Mouse (Mus musculus): ENCODE measurements at regions not wholly inside any gene's neighbourhood (a gene's known extent, or its start where the extent isn't known, plus 50 kb on each side); places are given as distances from the start of the nearest gene placed in this dataset.

- DNase-seq (ENCODE audit: low read depth in 1 of 2, low spot score in 2 of 2) = no peak
Observed at GRCm38 (mm10) chr13:16315689-16316088, 304.0 kb downstream of the Inhba start.

DNA sequence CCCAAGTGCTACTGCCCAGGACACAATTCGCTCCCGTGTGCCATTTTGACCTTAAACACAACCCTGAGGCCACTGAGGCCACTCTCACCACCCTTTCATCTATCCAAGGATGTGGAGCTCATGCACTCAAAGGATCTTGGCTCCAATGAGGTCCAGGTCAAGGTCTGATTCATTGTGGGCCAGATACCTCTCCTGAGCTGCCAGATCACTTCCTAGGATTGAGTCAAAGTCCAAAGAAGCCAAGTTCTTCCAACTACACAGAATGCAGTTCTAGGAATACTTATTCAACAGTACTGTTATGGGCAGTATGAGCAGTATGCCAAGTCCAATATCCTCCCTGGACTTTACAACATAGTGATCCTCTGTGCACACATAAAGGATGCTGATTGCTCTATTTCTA, 304.9 kb downstream of the Inhba start:
- no peak for DNase-seq (ENCODE audit: low read depth in 1 of 2, low spot score in 2 of 2)

- no peak for DNase-seq (ENCODE audit: low read depth in 1 of 2, low spot score in 2 of 2)
Observed at GRCm38 (mm10) chr13:16317412-16317811, 305.8 kb downstream of the Inhba start.

GRCm38 (mm10) chr13:16320392-16320791, 308.7 kb downstream of the Inhba start:
- no peak for DNase-seq (ENCODE audit: low read depth in 1 of 2, low spot score in 2 of 2)

DNA sequence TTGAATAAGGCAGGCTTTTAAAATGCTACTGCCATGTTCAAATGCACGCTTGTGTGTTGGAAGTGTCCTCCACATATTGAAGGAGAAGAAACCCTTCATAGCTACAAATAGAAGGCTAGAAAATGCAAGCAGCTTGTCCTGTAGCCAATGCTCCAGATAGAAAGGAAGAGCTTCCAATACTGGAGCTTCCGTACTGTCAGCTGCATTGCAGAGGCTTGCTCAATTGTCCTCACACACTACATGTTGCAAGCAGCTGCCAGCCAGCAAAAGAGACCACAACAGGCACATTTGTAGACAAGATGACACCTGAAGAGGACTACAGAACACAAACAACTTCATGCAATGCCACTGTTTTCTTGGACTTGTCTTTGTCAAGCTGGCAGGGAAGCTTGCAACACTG, 314.0 kb downstream of the Inhba start:
- DNase-seq (ENCODE audit: low read depth in 1 of 2, low spot score in 2 of 2) = no peak

- DNase-seq (ENCODE audit: low read depth in 1 of 2, low spot score in 2 of 2) = no peak
Observed at GRCm38 (mm10) chr13:16341727-16342126, 330.1 kb downstream of the Inhba start.

- no peak for DNase-seq (ENCODE audit: low read depth in 1 of 2, low spot score in 2 of 2)
Observed at GRCm38 (mm10) chr13:16342171-16342570, 330.5 kb downstream of the Inhba start.

- no peak for DNase-seq (ENCODE audit: low read depth in 1 of 2, low spot score in 2 of 2)
Observed at GRCm38 (mm10) chr13:16343280-16343945, 331.8 kb downstream of the Inhba start.

DNA sequence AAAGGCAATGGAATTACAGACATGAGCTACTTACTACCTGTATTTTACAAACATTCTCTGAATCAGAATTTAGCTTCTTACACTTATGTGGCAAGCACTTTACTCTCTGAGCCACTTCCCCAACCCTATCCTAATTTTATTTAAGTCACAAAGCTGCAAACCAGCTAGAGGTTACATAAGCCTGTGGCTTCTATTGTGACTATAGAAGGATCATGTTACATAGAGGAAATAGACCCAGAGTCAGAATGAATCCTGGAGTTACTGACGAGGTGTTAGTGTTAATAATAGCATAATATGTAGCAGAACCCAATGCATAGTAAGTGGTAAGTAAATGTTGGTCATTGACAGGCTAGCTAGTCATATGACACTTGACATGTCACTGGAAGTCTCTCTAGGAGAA, 337.7 kb downstream of the Inhba start:
- no peak for DNase-seq (ENCODE audit: low read depth in 1 of 2, low spot score in 2 of 2)

DNA sequence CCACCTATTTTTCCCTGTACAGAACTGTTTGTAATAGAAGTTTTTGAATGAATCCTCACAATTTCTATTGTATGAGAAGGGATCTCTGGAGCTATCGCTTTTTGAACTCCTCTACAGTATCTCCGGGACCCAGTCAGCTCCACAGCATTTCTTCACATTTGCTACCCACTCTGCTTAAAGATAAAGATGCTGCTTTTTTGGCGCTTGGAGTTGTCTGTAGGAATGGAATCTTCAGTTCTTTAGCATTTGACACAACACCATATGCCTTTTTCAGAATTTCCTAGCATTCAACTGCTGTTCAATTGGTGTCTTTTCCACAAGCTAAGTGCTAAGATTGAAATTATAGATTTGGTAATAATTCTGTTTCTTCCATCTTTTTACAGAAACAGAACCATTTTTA, 338.4 kb downstream of the Inhba start:
- DNase-seq (ENCODE audit: low read depth in 1 of 2, low spot score in 2 of 2) = no peak

DNA sequence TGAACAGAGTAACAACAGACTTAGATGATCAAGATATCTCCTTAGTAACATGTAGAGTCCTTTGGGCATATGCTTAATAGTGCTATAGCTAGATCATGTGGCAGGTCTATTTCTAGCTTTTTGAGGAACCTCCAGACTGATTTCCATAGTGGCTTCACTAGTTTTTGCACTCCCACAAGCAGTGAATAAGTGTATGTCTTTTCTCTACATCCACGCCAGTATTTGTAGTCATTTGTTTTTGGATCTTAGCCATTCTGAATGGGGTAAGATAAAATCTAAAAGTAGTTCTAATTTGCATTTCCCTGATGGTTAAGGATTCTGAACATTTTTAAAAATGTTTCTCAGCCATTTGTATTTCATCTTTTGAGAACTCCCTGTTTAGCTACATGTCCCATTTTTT, 343.7 kb downstream of the Inhba start:
- no peak for DNase-seq (ENCODE audit: low read depth in 1 of 2, low spot score in 2 of 2)

DNA sequence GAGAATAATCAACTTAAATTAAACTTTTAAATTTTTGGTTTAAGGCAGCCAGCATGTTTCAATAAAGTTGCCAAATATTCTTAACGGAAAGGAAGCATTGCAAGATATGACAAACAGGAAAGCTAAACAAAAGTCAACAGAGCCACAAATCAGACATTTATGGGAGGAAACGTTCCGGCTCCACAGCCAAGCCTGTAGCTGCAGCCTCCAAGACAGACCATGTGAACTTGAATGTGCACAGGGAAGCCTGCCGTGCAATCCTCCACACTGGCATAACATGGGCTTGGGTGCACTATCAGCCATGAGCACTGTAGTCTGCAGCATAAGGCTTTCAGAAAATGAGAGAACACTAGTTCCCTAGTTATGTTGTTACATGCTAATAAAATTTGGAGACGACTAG, 367.8 kb downstream of the Inhba start:
- no peak for DNase-seq (ENCODE audit: low read depth in 1 of 2, low spot score in 2 of 2)

- no peak for DNase-seq (ENCODE audit: low read depth in 1 of 2, low spot score in 2 of 2)
Observed at GRCm38 (mm10) chr13:16379949-16380348, 368.3 kb downstream of the Inhba start.

GRCm38 (mm10) chr13:16382936-16383511, 371.4 kb downstream of the Inhba start:
- no peak for DNase-seq (ENCODE audit: low read depth in 1 of 2, low spot score in 2 of 2)

DNA sequence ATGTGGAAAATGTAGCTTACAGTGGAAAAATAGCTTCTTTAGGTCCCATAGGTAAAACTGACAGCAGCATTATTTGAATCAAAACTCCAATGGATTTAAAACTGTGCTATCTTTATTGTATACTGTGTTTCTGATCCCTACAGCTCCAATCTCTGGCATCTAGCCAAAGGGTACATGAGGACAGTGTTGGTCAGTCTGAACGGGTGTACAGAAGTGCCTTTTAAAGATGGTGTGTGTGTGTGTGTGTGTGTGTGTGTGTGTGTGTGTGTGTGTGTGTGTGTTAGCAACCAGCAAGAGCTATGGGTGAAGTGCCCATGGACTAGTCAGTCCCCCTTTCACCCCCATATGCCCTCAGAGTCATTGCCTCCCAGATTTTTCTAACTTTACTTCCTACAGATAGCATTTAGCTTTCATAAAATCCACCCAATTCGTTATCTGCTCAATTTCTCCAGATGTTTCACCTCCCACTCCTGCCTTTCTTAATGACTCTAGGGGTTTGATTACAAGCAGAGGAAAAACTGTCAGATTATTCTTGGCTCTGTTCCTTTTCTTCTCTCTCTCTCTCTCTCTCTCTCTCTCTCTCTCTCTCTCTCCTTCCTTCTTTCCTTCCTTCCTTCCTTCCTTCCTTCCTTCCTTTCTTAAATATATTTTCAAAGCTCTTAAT, 404.8 kb downstream of the Inhba start:
- no peak for DNase-seq (ENCODE audit: low read depth in 1 of 2, low spot score in 2 of 2)

DNA sequence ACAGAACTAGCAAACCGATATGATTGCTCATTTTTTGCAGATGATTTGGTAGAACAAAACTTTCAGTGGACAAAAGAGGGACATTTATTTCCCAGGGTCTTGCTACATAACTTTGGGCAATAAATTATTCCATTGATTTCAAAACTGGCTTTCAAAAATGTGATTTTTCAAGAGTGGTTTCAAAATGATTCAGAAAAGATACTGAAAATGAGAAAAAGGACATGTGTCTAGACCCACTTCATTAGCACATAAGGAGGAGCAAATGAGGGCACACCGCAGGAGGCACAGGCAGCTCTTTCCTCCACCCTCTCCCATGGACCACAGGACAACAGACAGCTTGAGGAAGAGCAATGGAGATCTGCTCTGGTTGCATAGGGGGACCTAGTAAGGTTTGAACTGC, 412.5 kb downstream of the Inhba start:
- no peak for DNase-seq (ENCODE audit: low read depth in 1 of 2, low spot score in 2 of 2)

GRCm38 (mm10) chr13:16435436-16435835, 423.8 kb downstream of the Inhba start:
- no peak for DNase-seq (ENCODE audit: low read depth in 1 of 2, low spot score in 2 of 2)

DNA sequence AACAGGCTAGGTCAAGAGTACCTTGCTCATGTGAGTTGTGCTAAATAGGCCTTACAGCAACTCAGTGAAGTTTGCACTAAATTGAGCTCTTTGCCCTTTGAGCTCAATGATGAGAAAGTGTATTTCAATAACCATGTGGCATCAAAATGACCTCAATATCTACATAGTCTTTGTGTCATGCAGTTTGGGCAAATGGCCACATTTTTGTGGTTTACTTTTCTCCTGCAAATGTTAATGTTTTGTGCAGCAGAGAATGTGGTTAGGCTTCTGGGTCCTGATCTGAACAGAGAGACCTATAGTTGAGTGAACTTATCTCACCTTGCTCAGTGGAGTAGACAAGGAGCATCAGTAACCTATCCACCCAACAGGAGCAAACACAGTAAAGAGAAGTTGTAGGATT, 441.6 kb downstream of the Inhba start:
- DNase-seq (ENCODE audit: low read depth in 1 of 2, low spot score in 2 of 2) = no peak

DNA sequence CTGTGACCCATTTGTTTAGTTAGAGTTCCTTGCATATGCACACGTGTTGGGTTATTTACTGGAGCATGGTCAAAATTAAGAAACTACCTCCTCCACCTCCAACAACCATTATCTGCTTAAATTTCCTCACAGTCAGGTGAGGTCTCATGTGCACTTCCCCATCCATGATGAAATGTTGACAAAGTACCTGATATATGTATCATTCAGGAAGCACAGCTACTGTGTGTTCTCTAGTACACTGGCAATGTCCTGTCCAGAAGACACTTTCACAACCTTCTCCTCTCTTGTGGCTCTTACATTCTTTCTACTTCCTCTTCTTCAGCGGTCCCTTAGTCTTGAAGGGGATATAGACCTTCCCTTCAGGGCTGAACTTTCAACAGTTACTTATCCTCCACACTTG, 448.1 kb downstream of the Inhba start:
- DNase-seq (ENCODE audit: low read depth in 1 of 2, low spot score in 2 of 2) = no peak

DNA sequence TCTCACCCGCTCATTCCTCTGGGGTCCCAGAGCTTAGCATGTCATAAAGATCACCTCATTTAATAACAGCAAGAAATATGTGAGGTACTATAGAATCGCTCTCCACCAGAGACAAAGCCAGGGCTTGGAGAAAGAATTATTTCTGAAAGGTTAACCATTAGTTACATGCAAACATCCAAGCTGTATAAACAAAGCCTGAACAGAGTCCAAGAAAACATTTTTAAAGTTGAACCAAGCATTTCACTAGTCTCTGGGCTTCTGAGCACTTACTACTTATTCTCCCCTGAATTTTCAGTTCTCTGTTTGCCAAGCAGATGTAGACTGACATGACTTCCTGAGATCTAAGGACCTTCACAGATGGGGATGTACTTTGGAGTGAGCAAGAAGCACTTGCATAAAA, 450.0 kb downstream of the Inhba start:
- no peak for DNase-seq (ENCODE audit: low read depth in 1 of 2, low spot score in 2 of 2)

GRCm38 (mm10) chr13:16464823-16465222, 453.2 kb downstream of the Inhba start:
- DNase-seq (ENCODE audit: low read depth in 1 of 2, low spot score in 2 of 2) = no peak

GRCm38 (mm10) chr13:16465317-16465716, 453.7 kb downstream of the Inhba start:
- no peak for DNase-seq (ENCODE audit: low read depth in 1 of 2, low spot score in 2 of 2)

- DNase-seq (ENCODE audit: low read depth in 1 of 2, low spot score in 2 of 2) = no peak
Observed at GRCm38 (mm10) chr13:16465812-16466211, 454.2 kb downstream of the Inhba start.
